Mouse (Mus musculus) limb, embryonic 12.5 days (tissue): ENCODE measurements at regions not wholly inside any gene's neighbourhood (a gene's known extent, or its start where the extent isn't known, plus 50 kb on each side); places are given as distances from the start of the nearest gene placed in this dataset.

Source experiments
- ATAC-seq: fragments of 200-750 bp; cut with Nextera tagmentation; 2 replicates; pipeline ENCODE4 v1.8.0; 2017; ENCODE audit warnings: low read depth, moderate TSS enrichment; ENCODE audit not compliant: insufficient number of reproducible peaks, insufficient read depth, low FRiP score, low TSS enrichment
- H3K27ac ChIP-seq: fragments of 300-500 bp; sonication (generic); 2 replicates; pipeline ENCODE4 v1.5.1; 2016; ENCODE audit warnings: mild to moderate bottlenecking, moderate library complexity
- H3K27me3 ChIP-seq: fragments of 300-500 bp; sonication (generic); 2 replicates; pipeline ENCODE4 v1.6.1; 2016; ENCODE audit warnings: mild to moderate bottlenecking, moderate library complexity
- H3K36me3 ChIP-seq: fragments of 300-500 bp; sonication (generic); 2 replicates; pipeline ENCODE4 v1.6.1; 2016; ENCODE audit warnings: mild to moderate bottlenecking, moderate library complexity
- H3K4me1 ChIP-seq: fragments of 300-500 bp; sonication (generic); replicated peaks from 2 replicates; pipeline ENCODE4 v1.6.1; 2016
- H3K4me2 ChIP-seq: fragments of 300-500 bp; sonication (generic); 2 replicates; pipeline ENCODE4 v1.6.1; 2016; ENCODE audit warnings: mild to moderate bottlenecking, moderate library complexity
- H3K4me3 ChIP-seq: fragments of 300-500 bp; sonication (generic); replicated peaks from 2 replicates; pipeline ENCODE4 v1.5.1; 2016; ENCODE audit warnings: mild to moderate bottlenecking
- H3K9ac ChIP-seq: fragments of 300-500 bp; sonication (generic); replicated peaks from 2 replicates; pipeline ENCODE4 v1.6.1; 2016; ENCODE audit warnings: mild to moderate bottlenecking, moderate library complexity
- H3K9me3 ChIP-seq: fragments of 300-500 bp; sonication (generic); 2 replicates; pipeline ENCODE4 v1.6.1; 2016; ENCODE audit warnings: mild to moderate bottlenecking, moderate library complexity
- WGBS: fragments of 180-500 bp; shearing (Covaris S2); methylation state at CpG from one replicate; pipeline ENCODE4 v1.1.7; 2016; 5-methylcytosine and 5-hydroxymethylcytosine counted together

DNA sequence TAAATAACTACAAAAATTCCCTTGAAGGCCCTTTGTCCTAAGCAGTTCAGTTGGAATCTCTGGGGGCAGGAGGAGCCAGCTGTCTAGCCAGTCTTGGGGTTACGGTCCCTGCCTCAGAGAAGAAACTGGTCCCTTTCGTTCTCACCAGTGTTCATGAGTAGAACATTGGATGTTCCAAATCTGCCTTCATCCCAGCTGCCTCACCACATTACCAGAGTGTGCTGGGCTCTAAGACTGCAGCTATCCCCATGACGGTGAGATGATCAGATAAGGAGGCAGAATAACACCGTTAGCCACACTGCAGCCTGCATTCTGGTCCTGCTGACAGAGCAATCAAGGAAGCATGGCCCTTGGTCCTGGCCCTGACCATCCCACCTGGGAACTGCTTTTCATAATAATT is 279.3 kb downstream of the Qk start:
- H3K4me2 ChIP-seq = no peak overlapping the region
- H3K9ac ChIP-seq = no peak overlapping the region
- H3K9me3 ChIP-seq = no peaks in the 10 kb centered on the region
- 57% methylated on average over 4 of the region's 4 CpGs for WGBS
- H3K36me3 ChIP-seq = no peaks in the 10 kb centered on the region
- no peak overlapping the region for H3K4me3 ChIP-seq
- no peaks in the 10 kb centered on the region for H3K27me3 ChIP-seq
- no peaks in the 10 kb centered on the region for H3K4me1 ChIP-seq
- no peak overlapping the region for H3K27ac ChIP-seq
- no peak for ATAC-seq

DNA sequence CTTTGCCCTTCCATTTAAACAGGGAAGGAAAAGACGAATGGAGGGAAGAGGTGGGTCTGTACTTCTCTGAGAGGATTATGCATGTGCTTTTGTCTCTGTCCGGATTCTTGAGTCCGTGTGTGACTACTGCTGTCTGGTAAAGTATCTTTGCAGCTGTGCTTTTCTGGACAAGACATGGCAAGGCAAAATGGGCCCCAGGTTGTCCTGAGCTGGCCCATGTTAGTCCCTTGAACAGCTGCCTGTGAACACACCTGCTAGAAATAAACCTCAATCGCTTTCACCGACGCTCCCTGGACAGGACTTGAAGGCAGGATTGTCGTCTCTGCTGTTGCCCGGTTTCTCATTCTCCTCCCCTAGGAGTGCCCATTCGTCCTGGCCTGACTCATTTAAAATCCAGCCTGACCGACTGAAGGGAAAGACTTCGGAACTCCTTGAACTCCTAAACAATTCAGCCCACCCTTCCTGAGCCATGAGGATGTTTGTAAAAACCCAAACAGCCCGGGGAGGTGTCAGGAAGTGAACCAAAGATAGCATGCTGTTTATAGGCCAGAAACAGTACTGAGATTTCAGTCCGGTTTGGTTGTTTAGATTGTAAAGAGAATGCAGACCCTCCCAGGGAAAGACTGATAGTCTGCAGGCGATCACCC is 281.7 kb downstream of the Qk start:
- no peaks in the 10 kb centered on the region for H3K9me3 ChIP-seq
- no peak overlapping the region for H3K4me2 ChIP-seq
- WGBS = 44% methylated on average over 14 of the region's 14 CpGs
- no peak for ATAC-seq
- no peak overlapping the region for H3K27ac ChIP-seq
- H3K4me3 ChIP-seq = no peak overlapping the region
- no peak overlapping the region for H3K9ac ChIP-seq
- H3K4me1 ChIP-seq = no peaks in the 10 kb centered on the region
- H3K27me3 ChIP-seq = no peaks in the 10 kb centered on the region
- no peaks in the 10 kb centered on the region for H3K36me3 ChIP-seq

DNA sequence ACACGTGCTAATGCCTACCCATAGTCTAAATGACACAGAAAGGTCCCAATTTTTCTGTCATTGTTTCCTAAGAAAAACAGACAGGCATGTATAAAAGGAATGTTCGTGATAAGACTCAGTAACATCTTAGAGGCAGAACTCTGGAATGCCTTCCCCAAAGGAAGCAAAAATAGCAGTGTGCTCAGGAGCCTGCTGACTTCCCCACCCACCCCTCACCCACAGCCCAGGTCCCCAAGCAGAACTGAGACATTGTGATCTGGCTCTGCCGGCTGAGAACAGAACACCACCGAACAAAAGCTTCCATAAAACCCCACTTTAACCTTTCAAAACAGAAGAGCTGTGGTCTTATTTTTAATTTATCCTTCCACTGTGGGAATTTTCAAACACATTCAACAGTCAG is 286.1 kb downstream of the Qk start:
- no peak for ATAC-seq
- Histone ChIP-seq H3K4me2 (no peak overlapping the region), H3K9me3 (no peaks in the 10 kb centered on the region), H3K36me3 (no peaks in the 10 kb centered on the region), H3K4me1 (no peaks in the 10 kb centered on the region), H3K9ac (no peak overlapping the region), H3K27ac (no peak overlapping the region), H3K4me3 (no peak overlapping the region), H3K27me3 (no peaks in the 10 kb centered on the region)
- WGBS = 75% methylated on average over 4 of the region's 4 CpGs

DNA sequence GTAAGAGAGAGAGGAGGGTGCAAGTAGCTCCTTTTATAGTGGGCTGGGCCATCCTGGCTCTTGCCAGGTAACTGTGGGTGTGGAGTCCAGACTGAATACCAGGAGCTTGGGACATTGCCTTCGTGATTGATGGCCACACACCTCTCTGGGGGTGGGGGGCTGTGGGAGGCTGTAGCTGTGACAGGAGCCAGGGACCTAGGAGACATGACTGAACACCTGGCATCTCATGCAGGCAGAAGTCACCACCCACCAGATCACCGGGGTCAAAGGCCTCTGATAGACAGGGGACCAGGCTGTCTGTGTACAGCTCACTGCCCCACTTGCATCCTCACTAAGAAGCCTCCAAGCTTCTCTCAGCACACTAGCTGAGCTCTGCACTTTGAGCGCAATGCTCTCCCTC is 288.6 kb downstream of the Qk start:
- no peaks in the 10 kb centered on the region for H3K36me3 ChIP-seq
- no peak overlapping the region for H3K4me3 ChIP-seq
- H3K27ac ChIP-seq = no peak overlapping the region
- H3K9ac ChIP-seq = no peak overlapping the region
- 89% methylated on average over 3 of the region's 3 CpGs for WGBS
- H3K9me3 ChIP-seq = no peaks in the 10 kb centered on the region
- H3K4me2 ChIP-seq = no peak overlapping the region
- no peaks in the 10 kb centered on the region for H3K4me1 ChIP-seq
- ATAC-seq = no peak
- H3K27me3 ChIP-seq = no peaks in the 10 kb centered on the region

DNA sequence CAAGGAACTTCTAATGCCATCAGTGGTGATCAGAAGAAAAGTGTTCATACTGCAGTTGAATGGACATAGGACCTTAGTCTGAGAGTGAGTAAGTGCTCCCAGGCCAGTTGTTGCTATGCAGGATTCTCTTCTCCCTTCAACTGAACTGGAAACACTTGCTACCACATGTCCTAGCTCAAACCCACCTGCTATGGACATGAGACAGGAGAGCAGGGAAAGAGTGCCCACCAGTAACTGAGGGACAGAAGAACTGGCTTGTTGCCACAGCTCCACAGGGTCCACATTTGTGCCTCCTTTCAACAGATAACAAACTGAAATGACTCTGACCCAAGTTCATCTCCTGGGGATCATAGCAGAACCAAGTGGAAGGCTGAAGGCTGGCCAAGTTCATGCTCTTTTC is 292.9 kb downstream of the Qk start:
- Histone ChIP-seq H3K36me3 (no peaks in the 10 kb centered on the region), H3K4me2 (no peak overlapping the region), H3K9ac (no peak overlapping the region), H3K4me3 (no peak overlapping the region), H3K27me3 (no peaks in the 10 kb centered on the region), H3K27ac (no peak overlapping the region), H3K4me1 (no peaks in the 10 kb centered on the region), H3K9me3 (no peaks in the 10 kb centered on the region)
- no peak for ATAC-seq

DNA sequence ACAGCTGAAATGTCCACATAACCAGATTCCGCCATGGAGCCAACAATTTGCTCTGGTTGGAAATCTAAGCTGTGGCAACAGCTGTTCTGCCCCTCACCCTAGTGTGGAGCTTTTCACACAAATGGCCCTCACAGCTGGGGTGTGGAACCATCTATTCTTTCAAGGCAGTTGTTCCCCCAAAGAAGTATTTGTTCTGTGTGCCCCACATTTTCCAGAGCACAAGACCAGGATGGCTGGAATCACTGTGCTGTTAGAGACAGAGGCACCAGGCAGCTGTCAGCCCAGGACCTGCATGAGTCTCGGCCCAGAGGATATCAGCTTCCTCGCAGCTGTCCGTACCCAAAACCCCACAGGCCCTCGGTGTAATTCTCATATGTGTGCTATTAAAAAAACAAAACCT is 294.4 kb downstream of the Qk start:
- Histone ChIP-seq H3K4me1 (no peaks in the 10 kb centered on the region), H3K36me3 (no peaks in the 10 kb centered on the region), H3K4me3 (no peak overlapping the region), H3K27me3 (no peaks in the 10 kb centered on the region), H3K4me2 (no peak overlapping the region), H3K9me3 (no peaks in the 10 kb centered on the region), H3K27ac (no peak overlapping the region), H3K9ac (no peak overlapping the region)
- WGBS = 75% methylated on average over 5 of the region's 5 CpGs
- peak; percentile 71; the same call in 1 of the 2 replicates for ATAC-seq

DNA sequence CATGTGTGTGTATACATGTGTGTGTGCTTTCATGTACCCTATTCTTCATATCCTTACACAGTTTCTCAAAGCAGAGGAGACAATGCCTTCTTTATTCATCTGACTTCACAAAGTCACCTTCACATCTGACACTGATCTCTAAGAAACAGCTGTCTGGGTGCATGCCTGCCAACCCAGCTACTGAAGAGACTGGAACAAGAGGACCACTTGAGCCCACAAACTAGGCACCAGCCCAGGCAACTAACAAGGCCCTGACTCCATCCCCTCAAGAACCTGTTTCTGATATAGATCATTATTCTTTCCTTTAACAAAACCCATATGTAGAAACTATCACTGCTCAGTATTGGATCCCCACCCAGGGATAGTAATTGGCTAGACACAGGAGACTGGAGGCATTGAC is 295.3 kb downstream of the Qk start:
- Histone ChIP-seq H3K4me2 (no peak overlapping the region), H3K36me3 (no peaks in the 10 kb centered on the region), H3K4me1 (no peaks in the 10 kb centered on the region), H3K27me3 (no peaks in the 10 kb centered on the region), H3K9ac (no peak overlapping the region), H3K27ac (no peak overlapping the region), H3K4me3 (no peak overlapping the region), H3K9me3 (no peaks in the 10 kb centered on the region)
- ATAC-seq = no peak

DNA sequence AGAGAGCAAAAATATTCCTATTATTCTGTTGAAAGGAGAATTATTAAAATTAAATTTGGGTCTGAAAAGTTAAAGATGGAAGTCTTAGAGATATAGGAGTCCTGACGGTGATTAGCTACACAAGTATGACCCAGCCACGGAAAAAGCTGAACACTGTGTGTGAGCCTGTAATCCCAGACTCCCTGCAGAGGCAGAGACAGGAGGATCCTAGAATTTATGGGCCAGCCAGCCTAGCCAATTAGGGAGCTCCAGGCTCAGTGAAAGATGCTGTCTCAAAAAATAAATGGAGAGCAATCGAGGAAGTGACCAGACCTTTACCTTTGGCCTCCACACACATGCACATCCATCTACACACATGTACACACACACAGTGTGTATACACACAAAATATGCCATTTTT is 307.5 kb downstream of the Qk start:
- Histone ChIP-seq H3K9ac (no peak overlapping the region), H3K36me3 (no peaks in the 10 kb centered on the region), H3K9me3 (no peaks in the 10 kb centered on the region), H3K27ac (no peak overlapping the region), H3K4me2 (no peak overlapping the region), H3K4me1 (no peaks in the 10 kb centered on the region), H3K4me3 (no peak overlapping the region), H3K27me3 (no peaks in the 10 kb centered on the region)
- whole genome bisulfite sequencing = 52% methylated on average over 3 of the region's 3 CpGs
- ATAC-seq = no peak

DNA sequence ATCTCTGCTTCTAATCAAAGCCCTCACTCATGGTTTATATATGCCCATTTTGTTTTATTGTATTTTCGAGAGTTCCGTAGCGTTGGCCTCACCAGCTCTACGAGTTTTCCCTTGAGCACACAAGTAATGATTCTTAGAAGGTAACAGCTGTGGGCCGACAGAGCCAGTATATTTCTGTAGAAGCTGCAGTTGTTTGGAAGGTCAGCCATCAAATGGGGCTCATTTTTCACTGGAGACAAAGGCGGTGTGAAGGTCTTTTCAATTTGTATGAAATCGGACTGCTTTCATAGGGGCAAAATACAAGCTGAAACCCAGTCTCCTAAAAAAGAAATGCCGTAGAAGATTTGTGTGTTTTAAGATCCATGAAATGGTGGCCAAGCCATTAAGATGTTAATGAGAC is 307.9 kb downstream of the Qk start:
- Histone ChIP-seq H3K9me3 (no peaks in the 10 kb centered on the region), H3K9ac (no peak overlapping the region), H3K36me3 (no peaks in the 10 kb centered on the region), H3K27ac (no peak overlapping the region), H3K4me1 (no peaks in the 10 kb centered on the region), H3K4me2 (no peak overlapping the region), H3K4me3 (no peak overlapping the region), H3K27me3 (no peaks in the 10 kb centered on the region)
- ATAC-seq = no peak
- WGBS = 45% methylated on average over 8 of the region's 8 CpGs

DNA sequence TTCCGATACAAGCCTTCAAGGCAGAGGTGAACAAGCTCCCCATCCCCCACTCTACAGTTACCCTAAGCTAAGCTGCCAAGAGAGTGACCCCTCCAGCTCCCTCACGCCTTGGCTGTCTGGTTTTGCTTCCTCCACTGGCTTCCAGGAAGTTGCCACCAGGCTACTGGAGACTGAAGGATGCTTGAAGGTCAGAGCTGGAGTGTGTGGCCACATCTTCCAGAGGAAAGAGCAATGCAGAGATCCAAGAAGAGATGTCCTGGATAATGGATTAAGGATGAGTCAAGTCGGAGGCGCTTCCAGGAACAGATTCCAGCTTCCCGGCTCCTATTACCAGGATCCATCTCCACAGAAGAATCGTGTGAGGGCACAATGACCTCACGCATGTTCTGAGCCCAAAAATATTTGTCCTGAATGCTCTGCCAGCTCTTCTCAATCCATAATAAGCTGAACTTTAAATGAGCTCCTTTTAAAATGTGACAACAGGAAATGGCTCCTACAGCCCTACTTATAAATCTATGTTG is 318.5 kb downstream of the Qk start:
- Histone ChIP-seq H3K27me3 (no peaks in the 10 kb centered on the region), H3K36me3 (no peaks in the 10 kb centered on the region), H3K4me2 (no peak overlapping the region), H3K9me3 (no peaks in the 10 kb centered on the region), H3K4me1 (no peaks in the 10 kb centered on the region), H3K9ac (no peak overlapping the region), H3K4me3 (no peak overlapping the region), H3K27ac (no peak overlapping the region)
- WGBS = 70% methylated on average over 7 of the region's 7 CpGs
- ATAC-seq = no peak

DNA sequence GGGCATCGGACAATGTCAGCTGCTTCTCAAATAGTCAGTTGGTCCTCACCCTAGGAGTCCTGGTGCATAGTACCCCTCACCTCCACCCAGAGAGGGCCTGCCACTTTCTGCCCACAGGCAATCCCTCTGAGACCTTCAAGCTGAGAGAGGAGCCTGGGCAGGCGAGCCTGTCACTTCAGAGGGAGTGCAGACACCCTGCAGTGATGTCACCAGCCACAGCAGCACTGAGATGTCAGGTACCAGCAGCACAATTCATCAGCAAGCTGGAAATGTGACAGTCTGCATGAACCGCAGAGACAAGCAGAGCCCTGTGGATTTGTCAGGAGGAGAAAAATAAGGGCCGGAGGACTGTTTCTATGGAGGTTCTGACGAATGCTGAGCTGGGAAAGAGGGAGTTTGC is 324.3 kb downstream of the Qk start:
- no peak overlapping the region for H3K9ac ChIP-seq

DNA sequence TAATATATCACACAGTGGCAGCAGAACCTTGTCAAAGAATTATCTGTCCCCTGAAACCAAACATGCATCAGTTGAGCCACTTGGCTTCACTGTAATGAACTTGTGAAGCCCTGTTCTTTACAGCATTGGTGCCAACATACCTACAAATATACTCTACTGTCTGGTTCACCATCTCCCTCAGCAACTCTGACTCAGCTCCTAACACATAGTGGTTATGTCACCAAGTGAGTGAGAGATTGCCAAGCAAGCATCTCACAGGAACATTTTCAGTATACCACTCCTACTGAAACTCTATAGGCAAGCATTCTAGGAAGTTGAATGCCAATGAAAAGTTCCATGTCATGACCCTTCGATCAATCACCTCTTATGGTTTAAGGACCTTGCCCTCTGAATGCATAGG is 321.2 kb upstream of the Pabpc6 start:
- no peaks in the 10 kb centered on the region for H3K27me3 ChIP-seq
- no peaks in the 10 kb centered on the region for H3K36me3 ChIP-seq
- no peak overlapping the region for H3K27ac ChIP-seq
- peaks cover 6% of the 10 kb centered on the region; the same call in 1 of the 2 replicates for H3K9me3 ChIP-seq
- 95% methylated on average over 1 of the region's 1 CpGs for WGBS
- H3K4me1 ChIP-seq = no peaks in the 10 kb centered on the region
- no peak overlapping the region for H3K9ac ChIP-seq
- no peak for ATAC-seq
- no peak overlapping the region for H3K4me3 ChIP-seq
- H3K4me2 ChIP-seq = no peak overlapping the region

More for the DNA sequence above, 324.3 kb downstream of the Qk start:
- H3K27ac ChIP-seq = no peak overlapping the region
- 61% methylated on average over 5 of the region's 5 CpGs for WGBS
- H3K27me3 ChIP-seq = no peaks in the 10 kb centered on the region
- H3K4me1 ChIP-seq = no peaks in the 10 kb centered on the region
- no peak overlapping the region for H3K4me3 ChIP-seq
- H3K4me2 ChIP-seq = no peak overlapping the region
- no peak for ATAC-seq
- no peaks in the 10 kb centered on the region for H3K36me3 ChIP-seq
- no peaks in the 10 kb centered on the region for H3K9me3 ChIP-seq
